Mouse (Mus musculus) adrenal gland, postnatal 14 days (tissue): Measurements from ENCODE around the gene 4930452B06Rik. TPM values are rescaled to one million over a fixed set of nuclear protein-coding genes. Genes with fewer than 3 reads are reported as not detected.

ENCODE experiments used
- DNase-seq: peaks from one replicate; pipeline ENCODE4 v3.0.0; 2021; ENCODE audit warnings: mixed read lengths
- total RNA-seq: library from RNA; stranded (reverse); gene quantifications from 2 replicates; pipeline ENCODE4 v1.2.3, GENCODE M21; 2021

Gene 4930452B06Rik
- total RNA-seq, 1 experiment from 2014 or later = 2.7 TPM

GRCm38 (mm10) chr14:8450342-8450741 lies 215.7 kb downstream of the 4930452B06Rik start:
- DNase-seq = no peak

- no peak for DNase-seq
These were observed 216.7 kb downstream of the 4930452B06Rik start for GRCm38 (mm10) chr14:8449299-8449698.

- DNase-seq = no peak
These were observed 218.7 kb downstream of the 4930452B06Rik start for GRCm38 (mm10) chr14:8447352-8447751.

- DNase-seq = no peak
These were observed 221.7 kb downstream of the 4930452B06Rik start for GRCm38 (mm10) chr14:8444363-8444762.

GRCm38 (mm10) chr14:8442691-8443090 lies 223.3 kb downstream of the 4930452B06Rik start:
- DNase-seq = no peak

GRCm38 (mm10) chr14:8441623-8442022 lies 224.4 kb downstream of the 4930452B06Rik start:
- DNase-seq = no peak

- DNase-seq = no peak
These were observed 235.3 kb downstream of the 4930452B06Rik start for GRCm38 (mm10) chr14:8430611-8431230.

- no peak for DNase-seq
These were observed 236.3 kb downstream of the 4930452B06Rik start for GRCm38 (mm10) chr14:8429767-8430166.

GRCm38 (mm10) chr14:8422833-8423232 lies 243.2 kb downstream of the 4930452B06Rik start:
- DNase-seq = no peak

GRCm38 (mm10) chr14:8421199-8421787 lies 244.7 kb downstream of the 4930452B06Rik start:
- no peak for DNase-seq

- no peak for DNase-seq
These were observed 247.4 kb downstream of the 4930452B06Rik start for GRCm38 (mm10) chr14:8418610-8419009.

GRCm38 (mm10) chr14:8405946-8406345 lies 260.1 kb downstream of the 4930452B06Rik start:
- DNase-seq = no peak

GRCm38 (mm10) chr14:8403310-8403709 lies 262.7 kb downstream of the 4930452B06Rik start:
- no peak for DNase-seq

- no peak for DNase-seq
These were observed 267.5 kb downstream of the 4930452B06Rik start for GRCm38 (mm10) chr14:8398507-8398906.

GRCm38 (mm10) chr14:8395690-8396287 lies 270.3 kb downstream of the 4930452B06Rik start:
- DNase-seq = no peak

GRCm38 (mm10) chr14:8392181-8392825 lies 273.7 kb downstream of the 4930452B06Rik start:
- DNase-seq = peak; percentile 45
